Mouse (Mus musculus): ENCODE results near the gene Btn2a2.
A peak's percentile ranks its signal among the peaks of the same experiment; 100 is the strongest.

The Btn2a2 gene

GRCm38 (mm10) chr13:23448758-23449157 lies 39.9 kb downstream of the Btn2a2 start:
- no peak for DNase-seq (ENCODE audit: low spot score in 2 of 2)

- DNase-seq (ENCODE audit: low spot score in 2 of 2) = peak; percentile 91 to 95
Observed at GRCm38 (mm10) chr13:23446498-23446952, 42.1 kb downstream of the Btn2a2 start.

- DNase-seq (ENCODE audit: low spot score in 2 of 2) = peak; percentile 95 to 98
Observed at GRCm38 (mm10) chr13:23445561-23446320, 42.9 kb downstream of the Btn2a2 start.

GRCm38 (mm10) chr13:23445156-23445555 lies 43.5 kb downstream of the Btn2a2 start:
- no peak for DNase-seq (ENCODE audit: low spot score in 2 of 2)

- no peak for DNase-seq (ENCODE audit: low spot score in 2 of 2)
Observed at GRCm38 (mm10) chr13:23444451-23444850, 44.2 kb downstream of the Btn2a2 start.

- no peak for DNase-seq (ENCODE audit: low spot score in 2 of 2)
Observed at GRCm38 (mm10) chr13:23439901-23440300, 48.8 kb downstream of the Btn2a2 start.

GRCm38 (mm10) chr13:23438521-23438920 lies 50.1 kb downstream of the Btn2a2 start:
- DNase-seq (ENCODE audit: low spot score in 2 of 2) = peak; percentile 38 to 58

GRCm38 (mm10) chr13:23437908-23438307 lies 50.7 kb downstream of the Btn2a2 start:
- DNase-seq (ENCODE audit: low spot score in 2 of 2) = peak; percentile 93 to 97

- peak; percentile 52 to 55 for DNase-seq (ENCODE audit: low spot score in 2 of 2)
Observed at GRCm38 (mm10) chr13:23436861-23437822, 51.5 kb downstream of the Btn2a2 start.

GRCm38 (mm10) chr13:23436231-23436661 lies 52.4 kb downstream of the Btn2a2 start:
- DNase-seq (ENCODE audit: low spot score in 2 of 2) = peak in 1 of 2 experiments; percentile 50

- no peak for DNase-seq (ENCODE audit: low spot score in 2 of 2)
Observed at GRCm38 (mm10) chr13:23435676-23436075, 53.0 kb downstream of the Btn2a2 start.

GRCm38 (mm10) chr13:23435241-23435640 lies 53.4 kb downstream of the Btn2a2 start:
- no peak for DNase-seq (ENCODE audit: low spot score in 2 of 2)

- DNase-seq (ENCODE audit: low spot score in 2 of 2) = no peak
Observed at GRCm38 (mm10) chr13:23434426-23434825, 54.2 kb downstream of the Btn2a2 start.

- DNase-seq (ENCODE audit: low spot score in 2 of 2) = no peak
Observed at GRCm38 (mm10) chr13:23433801-23434200, 54.9 kb downstream of the Btn2a2 start.

- DNase-seq (ENCODE audit: low spot score in 2 of 2) = no peak
Observed at GRCm38 (mm10) chr13:23433206-23433605, 55.5 kb downstream of the Btn2a2 start.

GRCm38 (mm10) chr13:23432562-23433201 lies 56.0 kb downstream of the Btn2a2 start:
- DNase-seq (ENCODE audit: low spot score in 2 of 2) = peak; percentile 98 to 99

GRCm38 (mm10) chr13:23431351-23431771 lies 57.3 kb downstream of the Btn2a2 start:
- peak; percentile 79 to 84 for DNase-seq (ENCODE audit: low spot score in 2 of 2)

GRCm38 (mm10) chr13:23430734-23431133 lies 57.9 kb downstream of the Btn2a2 start:
- DNase-seq (ENCODE audit: low spot score in 2 of 2) = peak; percentile 60 to 72

- DNase-seq (ENCODE audit: low spot score in 2 of 2) = no peak
Observed at GRCm38 (mm10) chr13:23429771-23430380, 58.8 kb downstream of the Btn2a2 start.

GRCm38 (mm10) chr13:23428166-23428993 lies 60.3 kb downstream of the Btn2a2 start:
- no peak for DNase-seq (ENCODE audit: low spot score in 2 of 2)
